Mouse (Mus musculus): ENCODE data around the gene Prima1. TPM values are rescaled to one million over a fixed set of nuclear protein-coding genes. Genes with fewer than 3 reads are reported as not detected.

Gene Prima1
- under 1 TPM in 1 of 2 experiments, not detected in 1; 0.34 TPM for total RNA-seq (2021)
- long read RNA-seq, experiment 1: 0 reads
- long read RNA-seq, experiment 2: 0 reads

DNA sequence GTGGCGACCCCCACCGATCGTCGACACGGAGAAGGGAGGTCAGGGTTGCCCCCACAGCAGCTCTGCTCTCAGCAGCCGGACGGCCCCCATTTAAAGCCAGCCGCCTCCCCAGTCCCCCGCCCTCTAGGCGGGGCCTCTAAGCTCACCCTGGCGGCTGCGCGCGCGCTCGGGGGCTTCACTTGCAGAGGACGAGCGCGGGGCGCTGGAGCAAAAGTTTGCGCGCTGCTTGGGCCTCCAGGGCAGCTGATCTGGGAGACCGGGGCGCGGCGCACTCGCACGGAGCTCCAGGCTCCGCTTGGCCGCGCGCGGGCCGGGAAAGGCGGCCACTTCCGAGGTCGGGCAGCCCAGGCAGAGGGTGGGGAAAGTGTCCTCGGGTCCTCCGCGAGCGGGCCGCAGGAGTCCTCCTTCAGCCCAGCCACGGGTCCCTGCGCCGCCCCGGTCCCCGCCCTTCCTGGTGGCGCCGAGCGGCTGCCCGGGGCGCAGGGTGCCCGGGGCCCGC lies at the start of gene Prima1:
Prima1 (minus strand) TSS at position 68 of the 499 bp plus-strand sequence.
- DNase-seq: peak; percentile 70 to 73
- intact Hi-C loops (cut with DNase I): loop anchor here (2.0 kb wide), 2 partner anchors 59 to 99 kb away; no protein-coding TSS in a partner anchor

GRCm38 (mm10) chr12:103287276-103287675 lies 45.3 kb upstream of the Prima1 start:
- intact Hi-C loops (cut with DNase I): no loop called here
- no peak for DNase-seq

DNA sequence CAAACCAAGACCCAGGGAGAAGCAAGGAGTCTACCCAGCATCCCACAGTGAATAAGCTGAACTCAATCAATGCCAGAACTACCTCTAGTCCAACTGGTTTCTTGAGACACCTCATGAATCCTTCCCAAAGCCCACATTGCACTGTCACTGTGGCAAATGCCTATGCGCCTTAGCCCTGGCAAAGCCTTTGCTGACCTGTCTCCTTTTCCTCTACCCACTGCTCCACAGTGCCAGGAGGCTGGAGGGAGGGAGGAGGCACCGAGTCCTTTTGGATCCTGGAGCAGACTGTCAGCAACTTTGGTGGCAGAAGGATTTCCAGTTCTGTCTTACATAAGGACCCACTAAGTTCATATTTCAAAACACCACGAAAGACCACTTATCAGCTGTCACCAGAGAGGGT lies 41.5 kb upstream of the Prima1 start:
- no peak for DNase-seq
- intact Hi-C loops (cut with DNase I): no loop called here

GRCm38 (mm10) chr12:103282936-103283335 lies 41.0 kb upstream of the Prima1 start:
- no peak for DNase-seq
- intact Hi-C loops (cut with DNase I): no loop called here

GRCm38 (mm10) chr12:103281912-103282311 lies 40.0 kb upstream of the Prima1 start:
- peak; percentile 16 to 36 for DNase-seq
- intact Hi-C loops (cut with DNase I): no loop called here

DNA sequence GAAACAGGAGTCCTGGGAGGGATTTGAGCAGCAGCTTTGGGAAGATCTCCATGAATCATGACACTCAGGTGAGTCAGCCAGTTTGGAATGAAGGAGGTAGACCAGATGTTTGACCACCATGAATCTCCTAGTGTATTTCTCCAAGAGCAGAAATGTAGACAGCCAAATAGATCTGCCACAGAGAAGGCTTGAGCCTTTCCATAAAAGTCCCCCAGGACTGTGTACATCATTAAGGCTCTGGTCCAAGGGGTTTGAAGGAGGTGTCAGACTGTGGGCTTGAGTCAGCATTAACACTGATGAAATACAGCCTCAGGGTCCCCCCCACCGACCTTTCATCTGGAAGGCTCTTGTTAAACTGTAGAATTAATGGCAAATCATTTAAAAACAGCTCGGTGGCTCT lies 39.5 kb upstream of the Prima1 start:
- intact Hi-C loops (cut with DNase I): no loop called here
- no peak for DNase-seq

- DNase-seq: no peak
- intact Hi-C loops (cut with DNase I): no loop called here
Observed at GRCm38 (mm10) chr12:103276422-103276821, 34.5 kb upstream of the Prima1 start.

GRCm38 (mm10) chr12:103273732-103274131 lies 31.8 kb upstream of the Prima1 start:
- no peak for DNase-seq
- intact Hi-C loops (cut with DNase I): no loop called here

- intact Hi-C loops (cut with DNase I): no loop called here
- no peak for DNase-seq
Observed at GRCm38 (mm10) chr12:103273051-103273450, 31.1 kb upstream of the Prima1 start.

GRCm38 (mm10) chr12:103272176-103272575 lies 30.2 kb upstream of the Prima1 start:
- DNase-seq: no peak
- intact Hi-C loops (cut with DNase I): no loop called here

DNA sequence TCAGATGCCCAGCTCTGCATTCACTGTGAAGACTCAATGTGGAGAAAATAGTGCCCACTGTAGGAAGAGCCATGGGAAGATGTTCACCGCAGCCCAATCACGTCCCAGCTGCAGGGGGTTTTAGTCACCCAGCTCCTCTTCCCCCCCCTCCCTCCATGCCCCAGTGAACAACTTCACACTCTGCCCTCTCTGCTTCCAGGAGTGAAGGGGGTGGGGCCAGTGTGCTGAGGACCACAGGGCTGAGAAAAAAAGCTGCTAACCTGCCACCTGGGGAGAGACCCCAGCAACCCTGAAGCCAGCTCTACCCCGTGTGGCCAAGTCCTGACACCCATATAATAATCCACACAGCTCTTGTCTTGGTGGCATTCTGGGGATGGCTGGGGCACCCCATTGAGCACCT lies 24.7 kb upstream of the Prima1 start:
- no peak for DNase-seq
- intact Hi-C loops (cut with DNase I): no loop called here

DNA sequence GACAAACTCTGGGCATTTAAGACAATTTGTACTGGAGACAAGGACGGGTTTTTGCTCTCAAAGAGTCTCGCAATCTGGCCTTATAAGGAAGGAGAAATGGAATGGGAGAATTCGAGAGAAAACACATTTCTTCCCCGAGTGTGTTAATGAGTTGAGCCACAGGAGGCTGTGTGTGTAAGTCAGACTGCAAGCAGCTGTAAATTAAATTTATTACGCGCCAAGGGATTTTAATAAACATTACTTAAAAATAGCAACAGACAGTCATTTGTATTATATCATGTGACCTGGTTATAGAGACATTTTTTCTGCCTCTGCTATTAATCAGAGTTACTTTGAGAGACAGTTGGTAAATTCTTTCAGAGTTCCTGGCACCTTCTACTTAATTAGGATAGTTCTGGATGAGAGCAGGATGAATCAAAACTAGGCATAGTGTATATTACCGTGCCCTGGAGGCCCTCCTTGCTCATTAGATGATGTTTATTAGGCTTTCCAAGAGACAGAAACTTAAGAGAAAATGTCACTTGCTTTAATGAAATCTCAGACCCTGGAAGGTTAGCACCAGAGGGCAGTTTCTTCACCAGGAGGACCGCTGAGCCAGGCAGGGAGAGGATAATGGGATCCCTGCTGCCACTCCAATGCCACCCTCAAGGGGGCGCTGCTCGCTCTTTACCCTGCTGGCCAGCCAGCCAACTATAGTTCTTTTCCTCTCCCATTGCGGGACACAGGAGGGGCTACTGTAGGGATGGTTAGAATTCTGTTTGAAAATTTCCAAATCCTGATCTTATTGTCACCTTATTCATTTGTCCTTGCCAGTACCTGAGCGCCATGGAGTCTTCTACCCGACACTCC lies 20.3 kb upstream of the Prima1 start:
- DNase-seq: peak in 1 of 2 experiments; percentile 12
- intact Hi-C loops (cut with DNase I): no loop called here

DNA sequence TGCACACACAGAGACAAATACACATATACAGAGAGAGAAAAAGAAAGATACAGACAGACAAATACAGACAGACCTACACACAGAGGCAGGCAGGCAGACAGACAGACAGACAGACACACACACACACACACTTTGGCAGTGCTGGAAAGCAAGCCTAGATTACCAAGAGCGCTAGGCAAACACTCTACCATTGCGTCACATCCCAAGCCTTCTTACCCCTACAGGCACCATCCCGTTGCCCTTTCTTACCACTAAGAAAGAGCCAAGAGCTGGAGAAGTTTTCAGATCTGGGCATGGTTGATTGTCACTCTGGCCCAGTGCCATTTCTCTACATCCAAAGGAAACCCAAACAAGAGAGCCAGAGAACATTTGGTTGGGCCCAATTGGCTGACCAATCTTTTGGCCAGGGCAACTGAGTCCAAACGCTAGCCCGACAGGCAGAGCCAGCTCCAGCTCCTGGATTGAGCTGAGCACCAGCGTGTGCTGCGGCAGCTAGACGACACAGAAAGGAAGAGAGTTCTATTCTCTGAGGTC lies 11.0 kb upstream of the Prima1 start:
- no peak for DNase-seq
- intact Hi-C loops (cut with DNase I): no loop called here

GRCm38 (mm10) chr12:103251151-103251550 lies 9.2 kb upstream of the Prima1 start:
- intact Hi-C loops (cut with DNase I): no loop called here
- DNase-seq: no peak

GRCm38 (mm10) chr12:103250333-103250732 lies 8.4 kb upstream of the Prima1 start:
- DNase-seq: no peak
- intact Hi-C loops (cut with DNase I): no loop called here

DNA sequence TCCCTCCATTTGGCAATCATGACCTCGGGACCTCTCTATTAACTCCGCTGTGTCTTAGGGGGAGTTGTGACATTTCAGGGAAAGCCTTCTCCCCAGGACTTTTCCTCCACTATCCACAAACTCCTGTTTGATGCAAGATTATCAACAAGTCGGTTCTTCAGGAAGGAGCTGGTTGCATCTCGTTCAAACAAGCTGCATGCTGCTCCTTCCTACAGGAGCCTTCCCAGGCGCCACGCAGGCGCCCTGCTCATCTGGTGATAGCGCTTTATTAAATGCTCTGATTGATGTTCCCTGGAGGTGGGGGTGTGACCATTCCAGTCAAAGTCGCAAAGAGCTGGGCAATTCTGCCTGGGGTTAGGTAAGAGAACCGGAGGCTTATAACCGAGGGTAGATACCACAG lies 1.1 kb upstream of the Prima1 start:
- no peak for DNase-seq
- intact Hi-C loops (cut with DNase I): loop anchor here (2.0 kb wide), 2 partner anchors 58 to 100 kb away; no protein-coding TSS in a partner anchor

- peak; percentile 60 to 62 for DNase-seq
- intact Hi-C loops (cut with DNase I): loop anchor here (2.0 kb wide), 2 partner anchors 58 to 100 kb away; no protein-coding TSS in a partner anchor
Observed at GRCm38 (mm10) chr12:103242591-103243025, 658 bp upstream of the Prima1 start.

DNA sequence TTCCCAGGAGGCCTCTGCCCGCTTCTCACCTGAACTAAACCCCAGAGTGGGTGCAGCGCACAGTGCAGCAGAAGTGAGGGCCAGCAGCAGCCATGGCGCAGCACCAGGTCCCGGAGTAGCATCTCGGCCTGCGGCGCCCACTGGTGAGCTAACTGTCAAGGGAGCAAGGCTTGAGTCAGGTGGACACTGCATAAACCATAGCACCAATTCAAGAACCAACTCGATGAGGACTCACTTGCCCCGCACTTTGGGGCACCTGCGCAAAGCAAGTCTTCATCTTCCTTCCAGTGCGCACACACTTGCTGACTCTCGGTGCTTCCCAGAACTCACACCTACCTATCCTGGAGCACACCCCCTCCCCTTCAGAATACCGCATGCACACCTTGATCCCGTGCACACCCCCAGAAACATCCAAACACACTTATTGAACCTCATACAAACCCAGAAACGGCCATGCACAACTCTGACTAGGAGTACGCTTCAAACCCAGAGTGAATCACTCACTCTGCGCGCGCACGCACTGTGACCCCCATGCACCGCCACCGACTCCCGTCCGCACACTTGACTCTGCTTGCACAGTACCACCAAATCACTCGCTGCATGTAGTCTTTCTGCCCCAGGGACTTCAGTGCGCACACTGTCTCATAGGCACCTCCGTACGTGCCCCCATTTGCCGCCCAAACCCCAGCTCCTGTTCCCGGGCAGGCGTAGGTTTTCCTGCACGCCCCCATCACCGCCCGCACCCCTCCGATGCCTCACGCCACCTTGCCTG lies 453 bp downstream of the Prima1 start:
- DNase-seq: no peak
- intact Hi-C loops (cut with DNase I): loop anchor here (2.0 kb wide), 2 partner anchors 59 to 99 kb away; no protein-coding TSS in a partner anchor

DNA sequence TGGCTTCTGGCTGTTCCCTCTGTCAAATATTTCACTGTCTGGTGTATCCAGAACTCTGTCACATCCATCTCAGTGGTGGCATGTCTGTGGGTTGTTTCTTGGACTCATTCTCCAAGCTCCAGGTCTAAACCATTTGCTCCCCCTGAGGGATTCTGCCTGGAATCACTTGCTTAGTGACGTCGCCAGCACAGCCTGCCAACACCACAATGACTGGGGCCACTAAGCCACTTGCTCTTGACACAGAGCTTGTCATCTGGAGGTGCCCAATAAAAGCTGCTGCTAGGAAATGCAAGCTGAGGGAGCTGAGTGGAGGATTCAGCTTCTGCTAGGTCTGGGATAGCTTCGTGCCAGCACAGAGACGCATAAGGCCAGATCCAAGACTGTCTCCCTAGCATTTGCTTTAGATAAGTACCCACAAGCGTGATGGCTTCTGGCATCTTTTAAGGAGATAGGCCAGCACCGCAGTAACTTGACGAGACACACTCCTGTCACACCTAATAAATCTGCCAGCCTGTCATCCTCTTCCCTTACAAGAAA lies 3.0 kb downstream of the Prima1 start:
- DNase-seq: no peak
- intact Hi-C loops (cut with DNase I): no loop called here

DNA sequence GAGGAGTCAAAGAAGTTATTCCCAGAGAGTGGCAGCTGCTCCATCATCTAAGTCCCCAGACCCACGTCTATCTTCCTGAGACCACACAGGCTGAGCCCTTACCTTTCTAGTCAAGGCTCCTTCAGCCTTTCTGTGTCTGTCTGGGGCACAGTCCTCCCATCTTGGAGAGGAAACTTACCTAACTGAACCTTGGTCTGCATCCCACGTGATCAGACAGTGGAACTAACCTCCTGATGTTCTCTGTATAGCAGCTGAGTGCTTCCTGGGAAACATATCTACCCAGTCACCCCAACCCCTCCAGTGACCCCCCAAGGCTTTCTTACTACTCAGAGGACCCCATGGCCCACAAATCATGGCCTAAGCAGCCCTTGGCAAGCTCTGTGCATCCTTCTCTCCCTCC lies 6.1 kb downstream of the Prima1 start:
- intact Hi-C loops (cut with DNase I): no loop called here
- DNase-seq: no peak
